Mouse (Mus musculus): Measurements from ENCODE around the gene Il1rapl1. TPM values are rescaled to one million over a fixed set of nuclear protein-coding genes. Genes with fewer than 3 reads are reported as not detected.

Gene Il1rapl1
- total and polyA plus RNA-seq, 3 experiments = 0.05 TPM; not detected in 2

GRCm38 (mm10) chrX:88070368-88070767, 45.1 kb downstream of the Il1rapl1 start:
- Histone ChIP-seq H3K4me1 (ENCODE audit: insufficient read depth, low read depth, low read length) (no peaks in the 10 kb centered on the region), H3K27me3 (ENCODE audit: insufficient read depth, low read length) (no peaks in the 10 kb centered on the region), H3K9me3 (replicated peaks) (no peaks in the 10 kb centered on the region), H3K36me3 (replicated peaks) (no peaks in the 10 kb centered on the region), H3K4me3 (ENCODE audit: low read depth, low read length) (no peak overlapping the region)
- ATAC-seq (ENCODE audit: extremely low read depth, insufficient number of reproducible peaks, low FRiP score, poor library complexity, severe bottlenecking) = no peak
- TF ChIP-seq POLR2AphosphoS5 (IDR thresholded peaks at IDR 0.05; ENCODE audit: insufficient replicate concordance, low read depth, low read length) (no peak), GATA2 (IDR thresholded peaks at IDR 0.05; ENCODE audit: borderline replicate concordance, low read depth, low read length) (no peak), GATA1 (IDR thresholded peaks at IDR 0.05; ENCODE audit: borderline replicate concordance, low read length) (no peak), TAL1 (conservative IDR thresholded peaks at IDR 0.05; ENCODE audit: low read depth, low read length) (no peak), CTCF (IDR thresholded peaks at IDR 0.05; ENCODE audit: low read depth, low read length) (no peak)
- DNase-seq (ENCODE audit: low spot score) = no peak

- Histone ChIP-seq H3K9me3 (replicated peaks) (no peaks in the 10 kb centered on the region), H3K4me1 (ENCODE audit: insufficient read depth, low read depth, low read length) (no peaks in the 10 kb centered on the region), H3K27me3 (ENCODE audit: insufficient read depth, low read length) (no peaks in the 10 kb centered on the region), H3K36me3 (replicated peaks) (no peaks in the 10 kb centered on the region), H3K4me3 (ENCODE audit: low read depth, low read length) (no peak overlapping the region)
- ATAC-seq (ENCODE audit: extremely low read depth, insufficient number of reproducible peaks, low FRiP score, poor library complexity, severe bottlenecking) = no peak
- no peak for TF ChIP-seq GATA2 (IDR thresholded peaks at IDR 0.05; ENCODE audit: borderline replicate concordance, low read depth, low read length)
- TF ChIP-seq TAL1 (conservative IDR thresholded peaks at IDR 0.05; ENCODE audit: low read depth, low read length) = no peak
- no peak for TF ChIP-seq CTCF (IDR thresholded peaks at IDR 0.05; ENCODE audit: low read depth, low read length)
- TF ChIP-seq POLR2AphosphoS5 (IDR thresholded peaks at IDR 0.05; ENCODE audit: insufficient replicate concordance, low read depth, low read length) = no peak
- no peak for TF ChIP-seq GATA1 (IDR thresholded peaks at IDR 0.05; ENCODE audit: borderline replicate concordance, low read length)
- no peak for DNase-seq (ENCODE audit: low spot score)
Observed at GRCm38 (mm10) chrX:88043556-88043955, 71.9 kb downstream of the Il1rapl1 start.

GRCm38 (mm10) chrX:88038984-88039383, 76.5 kb downstream of the Il1rapl1 start:
- DNase-seq (ENCODE audit: low spot score) (no peak), ATAC-seq (ENCODE audit: extremely low read depth, insufficient number of reproducible peaks, low FRiP score, poor library complexity, severe bottlenecking) (no peak)
- no peaks in the 10 kb centered on the region for H3K4me1 ChIP-seq (ENCODE audit: insufficient read depth, low read depth, low read length)
- no peaks in the 10 kb centered on the region for H3K36me3 ChIP-seq (replicated peaks)
- H3K9me3 ChIP-seq (replicated peaks) = no peaks in the 10 kb centered on the region
- H3K4me3 ChIP-seq (ENCODE audit: low read depth, low read length) = no peak overlapping the region
- no peak for TF ChIP-seq GATA2 (IDR thresholded peaks at IDR 0.05; ENCODE audit: borderline replicate concordance, low read depth, low read length)
- no peak for TF ChIP-seq CTCF (IDR thresholded peaks at IDR 0.05; ENCODE audit: low read depth, low read length)
- TF ChIP-seq GATA1 (IDR thresholded peaks at IDR 0.05; ENCODE audit: borderline replicate concordance, low read length) = no peak
- no peak for TF ChIP-seq POLR2AphosphoS5 (IDR thresholded peaks at IDR 0.05; ENCODE audit: insufficient replicate concordance, low read depth, low read length)
- no peak for TF ChIP-seq TAL1 (conservative IDR thresholded peaks at IDR 0.05; ENCODE audit: low read depth, low read length)
- no peaks in the 10 kb centered on the region for H3K27me3 ChIP-seq (ENCODE audit: insufficient read depth, low read length)

GRCm38 (mm10) chrX:87897172-87897571, 218.3 kb downstream of the Il1rapl1 start:
- DNase-seq (ENCODE audit: low spot score) (no peak), ATAC-seq (ENCODE audit: extremely low read depth, insufficient number of reproducible peaks, low FRiP score, poor library complexity, severe bottlenecking) (no peak)
- Histone ChIP-seq H3K4me1 (ENCODE audit: insufficient read depth, low read depth, low read length) (no peaks in the 10 kb centered on the region), H3K27me3 (ENCODE audit: insufficient read depth, low read length) (no peaks in the 10 kb centered on the region), H3K36me3 (replicated peaks) (no peaks in the 10 kb centered on the region), H3K4me3 (ENCODE audit: low read depth, low read length) (no peak overlapping the region), H3K9me3 (replicated peaks) (no peaks in the 10 kb centered on the region)
- no peak for TF ChIP-seq CTCF (IDR thresholded peaks at IDR 0.05; ENCODE audit: low read depth, low read length)

- DNase-seq (ENCODE audit: low spot score) (no peak), ATAC-seq (ENCODE audit: extremely low read depth, insufficient number of reproducible peaks, low FRiP score, poor library complexity, severe bottlenecking) (no peak)
- Histone ChIP-seq H3K9me3 (replicated peaks) (no peaks in the 10 kb centered on the region), H3K27me3 (ENCODE audit: insufficient read depth, low read length) (no peaks in the 10 kb centered on the region), H3K36me3 (replicated peaks) (no peaks in the 10 kb centered on the region), H3K4me3 (ENCODE audit: low read depth, low read length) (no peak overlapping the region), H3K4me1 (ENCODE audit: insufficient read depth, low read depth, low read length) (no peaks in the 10 kb centered on the region)
- no peak for TF ChIP-seq CTCF (IDR thresholded peaks at IDR 0.05; ENCODE audit: low read depth, low read length)
- TF ChIP-seq TAL1 (conservative IDR thresholded peaks at IDR 0.05; ENCODE audit: low read depth, low read length) = no peak
- no peak for TF ChIP-seq POLR2AphosphoS5 (IDR thresholded peaks at IDR 0.05; ENCODE audit: insufficient replicate concordance, low read depth, low read length)
- no peak for TF ChIP-seq GATA2 (IDR thresholded peaks at IDR 0.05; ENCODE audit: borderline replicate concordance, low read depth, low read length)
- TF ChIP-seq GATA1 (IDR thresholded peaks at IDR 0.05; ENCODE audit: borderline replicate concordance, low read length) = no peak
Observed at GRCm38 (mm10) chrX:87891916-87892315, 223.5 kb downstream of the Il1rapl1 start.

GRCm38 (mm10) chrX:87854107-87854506, 261.3 kb downstream of the Il1rapl1 start:
- DNase-seq (ENCODE audit: low spot score) (no peak), ATAC-seq (ENCODE audit: extremely low read depth, insufficient number of reproducible peaks, low FRiP score, poor library complexity, severe bottlenecking) (no peak)
- no peaks in the 10 kb centered on the region for H3K9me3 ChIP-seq (replicated peaks)
- H3K27me3 ChIP-seq (ENCODE audit: insufficient read depth, low read length) = no peaks in the 10 kb centered on the region
- H3K4me3 ChIP-seq (ENCODE audit: low read depth, low read length) = no peak overlapping the region
- no peaks in the 10 kb centered on the region for H3K36me3 ChIP-seq (replicated peaks)
- no peaks in the 10 kb centered on the region for H3K4me1 ChIP-seq (ENCODE audit: insufficient read depth, low read depth, low read length)
- TF ChIP-seq CTCF (IDR thresholded peaks at IDR 0.05; ENCODE audit: low read depth, low read length) = no peak
- TF ChIP-seq GATA1 (IDR thresholded peaks at IDR 0.05; ENCODE audit: borderline replicate concordance, low read length) = no peak
- TF ChIP-seq POLR2AphosphoS5 (IDR thresholded peaks at IDR 0.05; ENCODE audit: insufficient replicate concordance, low read depth, low read length) = no peak
- no peak for TF ChIP-seq TAL1 (conservative IDR thresholded peaks at IDR 0.05; ENCODE audit: low read depth, low read length)
- no peak for TF ChIP-seq GATA2 (IDR thresholded peaks at IDR 0.05; ENCODE audit: borderline replicate concordance, low read depth, low read length)

- Histone ChIP-seq H3K36me3 (replicated peaks) (no peaks in the 10 kb centered on the region), H3K4me3 (ENCODE audit: low read depth, low read length) (no peak overlapping the region), H3K4me1 (ENCODE audit: insufficient read depth, low read depth, low read length) (no peaks in the 10 kb centered on the region), H3K9me3 (replicated peaks) (no peaks in the 10 kb centered on the region), H3K27me3 (ENCODE audit: insufficient read depth, low read length) (no peaks in the 10 kb centered on the region)
- ATAC-seq (ENCODE audit: extremely low read depth, insufficient number of reproducible peaks, low FRiP score, poor library complexity, severe bottlenecking) (no peak), DNase-seq (ENCODE audit: low spot score) (no peak)
- TF ChIP-seq POLR2AphosphoS5 (IDR thresholded peaks at IDR 0.05; ENCODE audit: insufficient replicate concordance, low read depth, low read length) (no peak), GATA2 (IDR thresholded peaks at IDR 0.05; ENCODE audit: borderline replicate concordance, low read depth, low read length) (no peak), TAL1 (conservative IDR thresholded peaks at IDR 0.05; ENCODE audit: low read depth, low read length) (no peak), CTCF (IDR thresholded peaks at IDR 0.05; ENCODE audit: low read depth, low read length) (no peak), GATA1 (IDR thresholded peaks at IDR 0.05; ENCODE audit: borderline replicate concordance, low read length) (no peak)
Observed at GRCm38 (mm10) chrX:87813884-87814283, 301.6 kb downstream of the Il1rapl1 start.
